Mouse (Mus musculus) erythroblast, embryonic 14.5 days (primary cell): ENCODE data around the gene Wnt16.

ENCODE experiments used
- GATA1 ChIP-seq: IDR thresholded peaks from 2 replicates; pipeline ENCODE4 v1.6.1; 2012; ENCODE audit warnings: low read length, inconsistent platforms, mixed read lengths
- TAL1 ChIP-seq: IDR thresholded peaks from 3 replicates; pipeline ENCODE4 v1.6.1; 2012; ENCODE audit warnings: low read length, inconsistent platforms, mixed read lengths

DNA sequence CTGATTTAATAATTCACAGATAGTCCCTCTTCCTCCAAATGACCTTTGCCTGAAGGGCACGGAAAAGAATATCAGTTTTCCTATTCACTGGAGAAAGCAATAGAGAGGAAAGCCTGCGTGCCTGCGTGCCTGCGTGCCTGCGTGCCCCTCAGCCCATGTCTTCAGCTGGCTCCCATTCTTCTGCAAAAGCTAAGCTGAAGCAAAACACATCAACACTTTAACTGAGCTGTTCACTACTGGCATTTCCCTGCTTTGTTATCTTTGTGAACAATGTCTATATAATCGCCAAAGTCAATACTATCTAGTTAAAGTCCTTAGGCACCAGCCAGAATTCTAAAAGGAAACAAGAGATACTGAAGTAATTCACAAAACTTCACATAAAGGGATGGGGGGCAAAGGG is 56.4 kb downstream of the Wnt16 start:
- TF ChIP-seq GATA1, result no peak
- no peak for TF ChIP-seq TAL1
